Mouse (Mus musculus) erythroblast, embryonic 14.5 days (primary cell): ENCODE data around the gene Atxn1.

Source experiments
- GATA1 ChIP-seq: IDR thresholded peaks from 2 replicates; pipeline ENCODE4 v1.6.1; 2012; ENCODE audit warnings: low read length, inconsistent platforms, mixed read lengths
- TAL1 ChIP-seq: IDR thresholded peaks from 3 replicates; pipeline ENCODE4 v1.6.1; 2012; ENCODE audit warnings: low read length, inconsistent platforms, mixed read lengths

DNA sequence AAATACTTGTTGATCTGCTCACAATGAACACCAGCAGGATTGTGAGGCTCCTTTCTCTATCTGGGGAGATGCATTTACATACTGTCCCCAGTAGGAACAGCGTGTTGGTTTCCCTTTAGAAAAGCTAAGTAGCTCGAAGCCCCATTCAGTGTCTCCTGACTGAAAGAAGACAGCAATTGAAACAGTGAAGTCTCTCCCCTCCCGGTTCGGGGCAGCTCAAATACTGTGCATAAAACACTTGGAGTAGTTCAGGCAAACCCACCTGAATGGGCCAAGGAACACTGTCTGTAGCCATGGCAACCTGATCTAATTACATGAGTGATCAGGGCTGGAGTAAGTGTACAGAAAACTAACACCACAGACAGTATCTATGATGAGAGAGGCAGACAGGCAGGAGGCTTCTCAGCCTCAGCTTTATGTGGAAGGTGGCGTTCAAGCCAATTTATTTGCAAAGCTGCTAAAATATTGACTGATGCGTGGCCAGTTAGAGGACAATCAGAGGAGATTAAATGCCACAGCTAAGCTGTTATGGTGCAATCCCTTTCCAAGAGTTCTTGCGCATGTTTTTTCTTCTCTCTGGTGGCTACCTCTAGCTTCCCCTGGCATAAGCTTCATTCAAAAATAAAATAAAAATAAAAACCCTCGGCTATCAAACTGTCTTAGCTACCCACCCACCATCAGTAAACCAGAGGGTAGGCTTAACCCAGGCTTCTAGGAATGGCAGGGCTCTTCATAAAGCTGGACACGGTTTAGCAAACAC, 2.8 kb downstream of the Atxn1 start:
- TF ChIP-seq GATA1 (no peak), TAL1 (no peak)
